Mouse (Mus musculus) heart, postnatal 36 days (tissue): ENCODE measurements around the gene Efcab5. TPM values are rescaled to one million over a fixed set of nuclear protein-coding genes. Genes with fewer than 3 reads are reported as not detected.

Source experiments
- microRNA-seq, 2 experiments: library from miRNA; unstranded; fragments of <30 nt; microRNA quantifications; one replicate each; pipeline ENCODE4 v1.2.0; 2021; ENCODE audit warnings: borderline number of aligned reads in 2 of 2
- total RNA-seq, 2 experiments: library from RNA; stranded (reverse); gene quantifications; 2 replicates each; pipeline ENCODE4 v1.2.3; 2021

Gene Efcab5
- total RNA-seq, 2 experiments from 2014 or later = 0.31 to 0.73 TPM

Small RNA genes within 50 kb of the gene (microRNA-seq; reads per million reads assigned to microRNA genes)
- 3,687 to 4,579 reads per million in 2 experiments for gene Mir423

Other genes with a start within 250 kb of the Efcab5 start
- gene Slc6a4, start 190.4 kb downstream of the Efcab5 start, total RNA-seq = under 1 TPM; 0.51 to 0.58 TPM
- 1 to 10 TPM; 7.0 to 9.0 TPM for gene Nsrp1, start 110.5 kb downstream of the Efcab5 start, total RNA-seq
- 10 to 100 TPM; 78.2 to 96.2 TPM for gene Ssh2, start 27.3 kb upstream of the Efcab5 start, total RNA-seq